Mouse (Mus musculus) olfactory bulb, adult 2 months (tissue): ENCODE measurements around the gene Hnrnpu.

Experiments
- CTCF ChIP-seq: fragments of 200-500 bp; IDR thresholded peaks from 2 replicates; pipeline ENCODE4 v1.5.1; 2012; ENCODE audit warnings: low read depth, mild to moderate bottlenecking, low read length, moderate library complexity; ENCODE audit not compliant: insufficient read depth
- POLR2A ChIP-seq: fragments of 200-500 bp; IDR thresholded peaks from 2 replicates; pipeline ENCODE4 v1.6.1; 2012; ENCODE audit warnings: mild to moderate bottlenecking, low read depth, low read length, moderate library complexity; ENCODE audit not compliant: insufficient read depth

DNA sequence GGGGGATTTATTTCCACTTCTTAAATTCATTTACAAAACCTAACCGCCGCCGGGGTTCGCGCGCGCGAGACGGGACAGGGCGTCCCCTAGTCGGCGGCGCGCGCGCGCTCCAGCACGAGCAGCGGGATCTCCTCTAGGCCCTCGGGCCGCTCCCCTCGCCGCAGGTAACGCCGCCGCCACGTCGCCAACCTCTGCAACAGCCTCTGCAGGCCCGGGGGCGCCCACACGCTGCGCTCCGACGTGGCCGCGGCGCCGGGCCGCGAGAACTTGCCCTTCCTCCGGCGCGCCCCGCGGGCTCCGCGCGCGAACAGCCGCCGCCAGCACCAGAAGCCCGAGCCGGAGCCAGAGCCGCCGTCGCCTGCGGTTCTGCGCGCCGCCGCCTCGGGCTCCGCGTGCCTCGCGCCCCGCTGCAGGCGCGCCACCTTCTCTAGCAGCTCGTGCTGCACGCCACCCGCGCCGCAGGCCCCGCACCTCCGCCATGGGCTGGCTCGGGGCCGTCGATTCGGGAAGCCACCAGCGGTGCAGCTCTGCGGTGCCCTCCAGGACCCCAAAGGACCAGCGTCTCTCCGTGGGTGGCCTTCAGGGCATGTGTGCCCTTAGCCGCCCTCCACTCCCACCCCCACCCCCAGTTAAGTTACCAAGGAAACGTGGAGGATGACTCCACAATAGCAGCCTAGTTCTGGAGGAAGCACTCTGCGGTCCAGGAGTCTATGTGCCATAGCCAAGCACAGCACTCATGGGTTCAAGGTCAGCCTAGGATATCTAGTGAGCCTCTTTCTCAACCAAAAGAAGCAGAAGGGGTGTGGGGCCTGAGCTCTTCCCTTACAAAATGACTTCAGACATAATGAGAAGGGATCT is 61.3 kb downstream of the Hnrnpu start:
- TF ChIP-seq POLR2A (peak; percentile 53), CTCF (no peak)
